Mouse (Mus musculus): ENCODE measurements around the gene Plxdc1.
"Not testable (repeated sequence)": the region's sequence is repeated elsewhere in the genome, so short reads cannot be mapped to it uniquely, and the experiment has no call there.

Plxdc1 gene

GRCm38 (mm10) chr11:97955915-97956314 lies 30.3 kb downstream of the Plxdc1 start:
- DNase-seq (ENCODE audit: low spot score in 2 of 2), result no peak

GRCm38 (mm10) chr11:97955146-97955902 lies 30.9 kb downstream of the Plxdc1 start:
- no peak for DNase-seq (ENCODE audit: low spot score in 2 of 2)

GRCm38 (mm10) chr11:97954469-97955141 lies 31.6 kb downstream of the Plxdc1 start:
- DNase-seq (ENCODE audit: low spot score in 2 of 2), result no peak

- no peak for DNase-seq (ENCODE audit: low spot score in 2 of 2)
These were observed 32.3 kb downstream of the Plxdc1 start for GRCm38 (mm10) chr11:97953939-97954275.

DNA sequence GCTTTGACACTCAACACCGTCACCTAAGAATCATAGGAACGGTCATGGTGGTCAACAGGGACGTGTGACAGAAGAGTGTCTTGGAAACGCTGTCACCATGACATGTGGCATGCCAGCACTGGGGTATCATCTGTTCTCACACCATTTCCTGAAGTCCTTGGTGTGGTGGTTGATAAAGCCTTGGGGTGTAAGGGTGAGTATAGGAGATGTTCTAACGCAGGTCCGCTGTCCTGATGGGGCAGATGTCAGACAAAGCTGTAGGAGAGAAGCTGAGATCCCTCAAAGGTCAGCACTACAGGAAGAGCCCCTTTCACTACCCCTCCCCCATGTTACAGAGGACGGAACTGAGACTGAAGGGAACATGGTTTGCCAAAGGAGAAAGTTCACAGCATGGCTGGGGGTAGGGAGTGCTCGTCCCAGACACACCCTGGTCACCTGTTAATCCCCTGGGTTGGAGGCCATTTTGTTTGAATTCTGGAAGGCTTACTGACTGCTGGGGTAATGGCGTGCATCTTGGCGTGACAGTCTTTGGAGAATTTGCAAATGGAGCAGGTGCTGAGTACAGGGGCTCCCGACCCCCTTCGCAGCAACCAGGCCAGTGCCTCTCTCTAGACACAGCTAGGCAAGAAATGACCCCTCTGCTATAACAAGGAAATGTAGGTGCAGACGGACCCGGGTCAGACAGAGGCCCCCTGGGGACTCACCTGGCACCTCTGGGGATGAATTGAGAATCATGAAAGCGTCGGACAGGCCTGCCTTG lies 32.9 kb downstream of the Plxdc1 start:
- DNase-seq (ENCODE audit: low spot score in 2 of 2), result no peak

DNA sequence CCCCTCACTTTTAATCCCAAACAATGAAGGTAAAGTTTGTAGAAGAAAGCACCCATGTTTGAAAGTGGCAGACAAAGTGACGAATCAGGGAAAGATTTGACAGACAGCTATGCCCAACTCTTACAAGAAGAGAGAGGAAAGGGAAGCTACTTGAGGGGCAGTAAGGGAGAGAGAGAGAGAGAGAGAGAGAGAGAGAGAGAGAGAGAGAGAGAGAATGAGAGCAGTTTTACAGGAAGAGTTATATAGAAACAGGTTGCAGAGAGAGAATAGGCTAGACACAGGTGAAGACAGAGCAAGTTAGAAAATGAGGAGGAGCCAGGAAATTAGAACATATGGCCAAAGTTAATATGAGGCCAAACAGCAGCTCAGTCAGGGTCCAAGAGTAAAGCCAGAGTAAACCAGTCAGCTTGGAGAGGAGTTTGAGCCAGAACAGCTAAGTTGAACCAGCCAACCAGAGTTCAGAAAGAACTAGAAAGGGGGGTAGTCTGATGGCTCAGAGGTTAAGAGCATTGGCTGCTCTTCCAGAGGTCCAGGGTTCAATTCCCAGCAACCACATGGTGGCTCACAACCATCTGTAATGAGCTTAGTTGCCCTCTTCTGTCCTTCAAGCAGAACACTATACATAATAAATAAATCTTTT lies 33.8 kb downstream of the Plxdc1 start:
- DNase-seq (ENCODE audit: low spot score in 2 of 2), result no peak

GRCm38 (mm10) chr11:97949703-97950475 lies 36.4 kb downstream of the Plxdc1 start:
- no peak for DNase-seq (ENCODE audit: low spot score in 2 of 2)

- DNase-seq (ENCODE audit: low spot score in 2 of 2), result peak in 1 of 2 experiments; percentile 27
These were observed 38.8 kb downstream of the Plxdc1 start for GRCm38 (mm10) chr11:97947426-97947825.

DNA sequence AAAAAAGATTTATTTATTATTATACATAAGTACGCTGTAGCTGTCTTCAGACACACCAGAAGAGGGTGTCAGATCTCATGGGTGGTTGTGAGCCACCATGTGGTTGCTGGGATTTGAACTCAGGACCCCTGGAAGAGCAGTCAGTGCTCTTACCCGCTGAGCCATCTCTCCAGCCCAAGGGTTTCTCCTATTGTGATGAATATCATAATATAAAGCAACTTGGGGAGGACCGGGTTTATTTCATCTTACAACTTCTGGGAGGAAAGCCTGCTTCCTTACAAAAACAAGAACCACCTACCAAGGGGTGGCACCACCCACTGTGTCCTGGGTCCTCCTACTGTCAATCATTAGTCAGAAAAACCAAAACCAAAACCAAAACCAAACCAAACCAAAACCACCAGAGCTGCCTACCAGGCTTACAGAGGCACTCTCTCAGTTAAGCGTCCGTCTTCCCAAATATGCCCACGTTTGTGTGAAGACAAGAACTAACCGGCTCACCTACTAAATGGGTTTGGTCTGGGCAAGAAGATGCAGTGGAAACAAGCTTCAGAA lies 40.4 kb downstream of the Plxdc1 start:
- not testable (repeated sequence) for DNase-seq (ENCODE audit: low spot score in 2 of 2)

GRCm38 (mm10) chr11:97945031-97945430 lies 41.2 kb downstream of the Plxdc1 start:
- DNase-seq (ENCODE audit: low spot score in 2 of 2), result no peak

DNA sequence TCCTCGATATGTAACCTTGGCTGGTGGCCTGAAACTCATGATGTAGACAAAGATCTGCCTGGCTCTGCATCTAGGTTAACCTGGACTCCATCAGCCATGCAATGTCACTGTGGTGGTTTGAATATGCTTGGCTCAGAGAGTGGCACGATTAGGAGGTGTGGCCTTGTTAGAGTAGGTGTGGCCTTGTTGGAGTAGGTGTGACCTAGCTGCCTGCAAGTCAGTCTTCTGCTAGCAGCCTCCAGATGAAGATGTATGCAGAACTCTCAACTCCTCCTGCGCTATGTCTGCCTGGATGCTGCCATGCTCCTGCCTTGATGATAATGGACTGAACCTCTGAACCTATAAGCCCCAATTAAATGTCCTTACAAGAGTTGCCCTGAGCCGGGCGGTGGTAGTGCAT lies 43.0 kb downstream of the Plxdc1 start:
- no peak for DNase-seq (ENCODE audit: low spot score in 2 of 2)

- DNase-seq (ENCODE audit: low spot score in 2 of 2), result no peak
These were observed 43.7 kb downstream of the Plxdc1 start for GRCm38 (mm10) chr11:97942420-97943111.

DNA sequence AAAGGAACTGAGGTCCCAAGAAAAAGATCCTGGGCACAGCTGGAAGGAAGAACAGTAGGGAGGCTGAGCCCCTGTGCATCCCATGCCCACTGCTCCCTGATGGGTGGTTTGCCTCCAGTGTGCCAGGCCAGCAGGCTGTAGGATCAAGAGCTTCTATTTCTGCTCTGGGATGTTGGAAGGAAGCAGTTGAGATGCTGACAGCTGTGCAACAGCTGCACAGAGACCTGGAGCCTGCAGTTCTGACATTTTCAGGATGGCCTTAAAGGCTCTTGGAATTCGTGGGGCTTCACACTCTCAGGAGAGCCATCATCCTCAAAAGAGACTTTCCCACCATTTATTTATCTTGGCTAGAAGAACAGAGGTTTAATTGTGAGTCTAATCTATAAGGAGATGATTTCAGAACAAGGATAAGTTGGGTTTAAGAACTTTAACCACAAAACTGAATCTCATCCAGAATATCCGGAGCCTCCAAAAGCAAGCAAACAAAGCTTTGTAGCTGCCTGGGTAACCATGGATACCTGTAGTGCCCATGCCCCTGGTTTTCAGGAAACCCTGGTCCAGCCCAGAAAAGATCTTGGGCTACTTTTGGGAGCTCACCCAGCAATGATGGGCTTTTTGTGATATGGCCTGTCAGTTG lies 48.7 kb downstream of the Plxdc1 start:
- DNase-seq (ENCODE audit: low spot score in 2 of 2), result no peak

- DNase-seq (ENCODE audit: low spot score in 2 of 2), result no peak
These were observed 49.5 kb downstream of the Plxdc1 start for GRCm38 (mm10) chr11:97936758-97937157.

DNA sequence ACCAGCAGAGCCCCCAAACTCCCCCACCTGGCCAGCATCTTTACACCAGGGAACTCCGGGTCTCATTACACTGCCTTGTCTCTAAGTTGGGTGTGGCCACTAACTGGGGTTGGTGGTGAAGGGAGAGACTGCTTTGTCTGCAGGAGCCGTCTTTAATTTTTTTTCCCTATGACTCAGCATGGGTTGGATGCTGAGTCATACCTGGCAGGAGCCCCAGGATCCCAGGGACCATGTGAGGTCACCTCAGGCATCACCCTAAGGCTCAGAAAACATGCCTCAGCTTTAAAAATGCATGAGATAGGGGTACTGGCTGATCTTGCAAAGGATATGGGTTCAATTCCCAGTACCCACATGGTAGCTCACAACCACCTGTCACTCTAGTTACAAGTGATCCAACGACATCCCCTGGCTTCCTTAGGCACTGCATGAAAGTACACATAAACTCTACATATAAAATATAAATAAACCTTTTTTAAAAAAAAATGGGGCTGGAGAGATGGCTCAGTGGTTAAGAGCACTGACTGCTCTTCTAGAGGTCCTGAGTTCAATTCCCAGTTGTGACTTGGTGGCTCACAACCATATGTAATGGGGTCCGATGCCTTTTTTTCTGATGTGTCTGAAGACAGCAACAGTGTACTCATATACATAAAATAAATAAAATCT lies 50.2 kb downstream of the Plxdc1 start:
- no peak for DNase-seq (ENCODE audit: low spot score in 2 of 2)

DNA sequence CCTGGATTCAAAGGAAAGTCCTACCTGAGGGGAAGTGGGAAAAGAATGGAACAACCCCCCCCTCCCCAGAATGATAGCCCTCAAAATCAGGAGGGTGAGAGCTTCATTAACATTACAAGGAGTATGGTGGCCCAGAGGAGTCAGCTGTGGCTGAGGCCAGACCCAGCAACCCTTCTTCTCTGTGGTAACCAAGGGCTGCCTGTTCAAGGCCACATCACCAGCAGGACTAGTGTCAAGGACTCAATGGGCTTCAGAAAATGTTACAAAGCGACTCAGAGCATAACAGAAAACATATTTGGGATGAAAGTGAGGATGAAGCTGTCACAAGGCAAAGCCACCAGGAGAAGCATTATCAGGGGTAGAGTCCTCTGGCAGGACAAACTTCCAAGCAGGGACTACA lies 52.7 kb downstream of the Plxdc1 start:
- no peak for DNase-seq (ENCODE audit: low spot score in 2 of 2)

- DNase-seq (ENCODE audit: low spot score in 2 of 2), result no peak
These were observed 57.3 kb downstream of the Plxdc1 start for GRCm38 (mm10) chr11:97928905-97929304.

DNA sequence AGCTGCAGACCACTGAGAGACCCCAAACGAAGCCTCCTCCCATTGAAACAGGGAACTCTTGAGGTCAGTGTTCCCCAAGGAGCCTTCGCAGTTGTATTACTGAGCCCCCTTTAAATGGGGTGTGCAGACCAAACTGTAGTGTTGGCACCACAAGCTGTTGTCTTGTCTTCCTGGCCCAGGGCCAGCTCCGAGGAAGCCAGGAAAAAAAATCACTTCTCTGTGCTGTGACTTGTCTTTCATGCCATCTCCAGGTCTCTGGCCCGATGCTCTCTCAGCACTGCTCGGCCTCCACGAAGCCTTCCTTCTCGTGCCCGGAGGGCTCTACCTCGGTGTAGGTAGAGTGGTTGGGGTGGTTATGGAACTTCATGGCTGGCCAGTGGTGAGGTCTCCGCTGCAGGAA lies 62.0 kb downstream of the Plxdc1 start:
- no peak for DNase-seq (ENCODE audit: low spot score in 2 of 2)

DNA sequence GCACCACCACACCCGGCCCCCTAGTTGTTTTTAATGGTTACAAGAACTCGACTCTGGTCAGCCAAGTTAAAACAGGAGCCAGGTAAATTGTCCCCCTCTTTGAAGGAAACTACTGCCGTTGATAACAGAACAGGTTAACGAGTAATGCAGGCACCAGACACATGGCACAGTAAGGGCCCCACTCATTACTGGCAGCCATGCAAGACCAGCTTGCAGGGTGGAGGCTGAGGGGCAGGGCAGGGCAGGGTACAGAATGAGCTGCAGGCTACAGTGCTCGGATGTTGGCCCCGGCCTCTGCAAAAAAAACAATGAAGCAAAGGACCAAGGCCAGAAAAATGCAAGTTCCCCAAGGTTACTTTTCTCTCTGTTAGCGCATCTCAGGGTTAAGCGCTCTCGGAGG lies 62.6 kb downstream of the Plxdc1 start:
- DNase-seq (ENCODE audit: low spot score in 2 of 2), result no peak

Data from frontal cortex, postnatal 10 days (tissue).